Mouse (Mus musculus) Muller cell, postnatal 12 days (primary cell): ENCODE measurements around the gene Pir.

Experiments
- DNase-seq: peaks from one replicate; pipeline ENCODE4 v3.0.0-alpha.2; 2015; ENCODE audit errors: inconsistent ontology term

Gene Pir

GRCm38 (mm10) chrX:164338591-164338990 is 69.4 kb downstream of the Pir start:
- DNase-seq, result no peak

DNA sequence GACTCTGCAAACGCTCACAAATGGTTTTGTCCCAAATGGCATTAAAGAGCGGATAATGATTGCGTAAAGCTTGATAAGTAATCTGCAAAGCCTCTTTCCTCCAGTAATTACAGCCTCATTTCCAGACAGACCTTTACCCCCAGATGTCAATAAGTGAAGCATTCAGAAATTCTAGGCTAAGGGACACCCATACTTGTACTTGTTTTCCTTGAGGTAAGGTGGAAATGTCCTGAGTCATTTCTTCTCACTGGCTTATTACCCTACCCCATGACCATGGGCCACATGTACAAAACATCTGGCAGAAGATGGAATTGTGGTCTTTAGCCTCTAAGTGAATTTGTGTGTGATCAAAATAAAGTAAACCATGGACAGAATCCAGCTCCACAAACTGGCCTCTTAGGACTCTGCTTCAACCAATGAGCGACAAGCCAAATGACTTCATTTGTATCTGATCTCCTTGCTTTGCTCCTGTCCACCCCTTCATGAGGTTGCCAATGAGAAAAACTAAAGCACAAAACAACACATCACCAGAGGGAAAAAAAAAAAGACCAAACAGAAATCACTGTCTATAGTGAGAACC is 76.3 kb downstream of the Pir start:
- DNase-seq, result no peak

DNA sequence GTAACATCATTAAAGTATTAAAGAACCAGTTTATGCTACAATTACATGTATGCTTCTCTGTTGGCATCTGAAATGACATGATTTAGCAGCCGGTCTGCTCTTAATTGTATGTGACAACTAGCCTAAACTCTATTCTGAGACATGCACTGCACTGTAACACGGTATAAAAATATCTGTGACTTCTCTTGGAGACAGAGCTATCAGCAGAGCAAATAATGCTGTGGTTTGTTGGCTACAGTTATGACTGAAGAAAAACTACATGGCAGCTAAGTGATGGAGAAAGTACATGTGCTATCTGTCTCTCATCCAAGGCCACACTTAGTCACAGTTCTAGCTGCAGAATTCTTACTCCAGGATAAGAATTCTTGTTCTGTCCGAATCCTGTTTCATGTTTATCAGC is 79.8 kb downstream of the Pir start:
- DNase-seq, result no peak

DNA sequence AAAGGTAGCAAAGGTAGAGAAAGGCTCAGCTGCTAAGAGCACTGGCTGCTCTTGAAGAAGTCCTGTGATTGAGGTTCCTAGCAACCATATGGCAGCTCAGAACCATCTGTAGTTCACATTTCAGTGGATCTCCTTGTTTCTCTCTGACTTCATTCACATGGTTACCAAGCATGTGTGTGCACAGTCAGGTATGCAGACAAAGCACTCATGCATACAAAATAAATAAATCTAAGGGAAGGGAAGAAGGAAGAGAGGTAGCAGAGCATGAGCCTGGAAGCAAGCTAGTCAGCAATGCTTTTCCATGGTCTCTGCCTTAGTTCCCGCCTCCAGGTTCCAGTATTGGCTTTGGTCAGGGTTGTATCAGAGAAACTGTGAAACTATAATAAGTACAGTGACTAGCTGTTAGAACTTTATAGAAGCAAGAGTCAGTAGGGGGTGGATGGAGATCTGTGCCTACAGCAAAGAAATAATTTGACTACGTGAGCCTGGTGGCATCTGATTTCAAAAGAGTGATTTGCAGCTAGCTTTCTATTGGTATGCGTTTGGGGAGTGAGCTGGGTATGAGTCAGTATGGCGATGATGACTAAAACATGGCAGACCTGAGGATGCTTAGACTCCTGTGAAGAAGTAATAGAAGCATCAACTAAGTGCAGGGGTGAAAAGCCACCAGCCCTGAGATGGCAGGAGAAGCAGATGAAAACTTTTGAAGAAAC is 96.1 kb downstream of the Pir start:
- no peak for DNase-seq

- DNase-seq, result no peak
Measured at GRCm38 (mm10) chrX:164370576-164370975, 101.4 kb downstream of the Pir start.

DNA sequence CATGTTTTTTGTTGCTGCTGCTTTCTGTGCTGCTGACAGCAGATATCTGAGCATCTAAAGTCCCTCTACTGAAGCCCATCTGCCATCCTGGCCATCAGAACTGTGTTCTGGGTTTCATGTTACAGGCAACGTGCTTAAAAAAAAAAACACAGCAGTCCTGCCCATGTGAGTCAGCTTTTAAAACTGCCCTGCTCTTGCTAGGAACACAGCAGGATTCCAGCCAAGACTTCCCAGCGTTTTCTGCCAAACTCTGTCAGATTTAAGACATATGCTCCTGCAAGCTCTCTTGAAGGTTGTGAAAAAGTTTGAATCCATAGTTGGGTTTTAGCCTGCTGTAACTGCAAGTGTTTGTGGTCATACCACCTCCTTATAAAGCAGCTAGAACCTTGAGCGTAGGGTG is 103.9 kb downstream of the Pir start, which contains the start of gene Vegfd:
TSS of gene Vegfd (plus strand) at position 298 of the 400 bp plus-strand sequence.
- DNase-seq, result peak; percentile 27

DNA sequence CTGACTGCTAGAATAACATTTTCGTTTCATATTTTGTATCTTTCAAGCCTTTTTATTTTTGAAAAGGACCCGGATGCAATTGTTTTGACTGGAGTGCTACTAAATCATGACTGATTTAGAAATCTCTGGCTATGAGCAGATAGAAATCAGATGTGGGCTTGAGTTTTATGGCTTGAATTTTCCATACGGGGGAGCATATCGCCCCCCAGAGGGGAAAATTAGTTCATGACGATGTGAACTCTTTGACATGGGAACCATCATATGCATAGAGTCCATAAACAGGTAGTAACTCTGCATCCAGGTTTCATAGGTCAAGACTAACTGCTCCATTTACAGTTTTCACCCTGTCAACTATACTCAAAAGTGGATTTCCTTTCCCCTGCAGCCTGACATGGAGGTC is 105.4 kb downstream of the Pir start:
- no peak for DNase-seq

GRCm38 (mm10) chrX:164379721-164380120 is 110.5 kb downstream of the Pir start:
- DNase-seq, result no peak

GRCm38 (mm10) chrX:164381618-164382408 is 112.6 kb downstream of the Pir start:
- peak; percentile 87 for DNase-seq

GRCm38 (mm10) chrX:164394091-164394490 is 124.9 kb downstream of the Pir start:
- peak; percentile 4 for DNase-seq

DNA sequence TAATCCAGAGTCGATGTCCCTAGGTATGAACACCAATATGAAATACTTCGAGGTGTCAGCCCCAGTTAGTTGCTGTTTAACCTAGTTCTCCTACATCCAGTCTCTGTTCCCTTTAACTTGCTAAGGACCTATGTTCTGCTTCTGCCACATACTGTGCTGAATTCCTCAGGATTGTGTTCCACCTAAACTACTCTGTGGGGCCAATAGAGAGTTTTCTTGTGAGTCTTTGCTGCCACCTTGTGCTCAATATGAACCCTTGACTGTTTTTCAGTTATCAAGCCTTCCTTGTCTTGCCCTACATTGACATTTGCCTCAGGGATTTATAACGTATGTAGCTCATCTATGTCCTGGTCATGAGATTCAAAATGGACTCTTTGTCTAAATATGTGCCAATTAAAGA is 129.3 kb downstream of the Pir start:
- DNase-seq, result peak; percentile 5

DNA sequence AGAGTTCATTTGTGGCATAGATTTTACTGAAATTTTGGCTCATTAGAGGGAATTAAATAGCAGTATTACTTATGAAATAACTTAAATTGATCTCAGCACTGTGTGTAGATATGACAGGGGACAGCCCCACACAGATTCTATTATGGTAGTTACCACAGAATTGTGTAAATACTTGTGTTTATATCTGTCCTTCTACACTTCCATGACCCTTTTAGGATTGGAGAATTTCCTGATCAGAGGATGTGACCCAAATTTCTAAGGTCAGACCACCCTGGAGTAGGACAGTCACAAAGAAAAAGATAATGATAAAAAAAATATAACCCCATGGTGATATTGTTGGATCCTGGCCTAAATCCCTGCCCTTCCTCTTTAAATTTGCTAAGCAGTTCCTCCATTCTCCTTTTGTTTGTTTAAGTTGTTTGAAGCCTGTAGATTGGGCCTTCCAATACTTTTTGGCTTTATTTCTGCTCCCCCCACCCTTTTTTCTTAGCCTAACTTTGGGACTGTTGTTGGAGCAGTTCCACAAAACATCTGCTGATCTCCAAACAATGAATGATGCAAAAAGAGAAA is 136.0 kb downstream of the Pir start:
- DNase-seq, result no peak

DNA sequence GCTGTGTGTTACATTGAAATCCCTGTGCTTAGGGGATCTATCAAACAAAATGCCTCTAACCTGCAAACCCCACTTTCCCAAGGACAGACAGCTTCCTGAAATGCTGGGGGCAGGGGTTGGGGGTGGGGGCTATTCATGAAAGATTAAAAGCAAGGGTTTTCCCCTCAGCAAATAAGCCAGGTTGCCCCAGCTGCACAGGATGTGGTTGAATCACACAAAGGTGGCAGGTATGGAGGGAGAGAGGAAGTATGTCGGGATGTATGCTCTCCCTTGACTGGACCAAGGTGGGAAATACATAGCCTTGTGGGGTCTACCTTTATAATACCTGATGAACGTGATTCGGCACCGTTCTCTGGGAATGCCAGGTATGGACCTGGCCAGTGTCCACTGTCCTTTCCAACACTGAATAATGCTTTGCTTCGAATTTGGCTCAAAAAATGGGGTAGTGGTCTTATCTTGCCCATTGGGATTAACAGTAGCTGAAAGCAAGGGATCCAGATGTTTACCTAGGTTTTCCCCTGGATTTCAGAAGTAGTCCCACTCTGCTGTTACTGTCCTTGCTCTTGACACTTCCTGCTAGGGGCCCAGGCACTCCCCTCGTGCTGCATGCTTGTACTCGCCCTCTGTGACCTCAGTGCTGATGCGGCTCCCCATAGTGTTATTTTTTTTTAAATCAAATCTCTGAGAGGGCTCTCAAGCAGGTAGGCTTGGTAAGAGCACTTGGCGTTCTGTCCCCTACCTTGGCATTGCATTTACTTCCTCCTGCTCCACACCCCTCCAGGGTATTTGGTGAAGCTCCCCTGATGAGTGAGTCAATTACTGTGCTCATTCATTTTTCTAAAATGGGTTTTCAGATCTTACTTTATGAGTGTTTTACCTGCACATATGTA is 137.2 kb downstream of the Pir start:
- DNase-seq, result no peak

DNA sequence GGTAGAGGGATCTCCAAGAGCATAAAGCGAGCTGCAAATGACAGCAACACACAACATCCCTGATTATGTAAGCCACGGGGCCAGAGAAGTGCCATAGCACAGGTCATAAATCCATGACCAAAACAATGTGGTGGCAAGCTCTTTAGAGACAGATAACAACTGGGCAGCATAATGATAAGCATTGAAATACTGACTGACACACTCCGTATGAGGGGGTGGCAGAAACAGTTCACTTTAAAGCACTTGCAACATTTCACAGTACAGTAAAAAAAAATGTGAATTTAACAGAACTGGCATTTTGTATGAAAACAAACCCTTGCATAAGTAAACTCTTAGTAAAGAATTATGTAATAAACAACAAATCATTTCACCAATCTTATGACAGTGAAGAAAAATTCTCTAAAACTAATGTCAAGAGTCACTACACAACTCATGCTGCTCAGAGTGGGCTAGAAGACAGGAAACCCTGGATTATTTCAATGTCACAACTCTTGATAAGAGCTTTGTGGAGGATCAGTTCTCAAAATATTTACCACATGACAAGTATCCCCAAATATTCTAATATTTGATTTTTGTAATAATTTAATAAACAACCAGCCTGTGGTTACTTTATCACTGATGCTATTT is 139.2 kb downstream of the Pir start:
- DNase-seq, result no peak

GRCm38 (mm10) chrX:164410562-164410961 is 141.4 kb downstream of the Pir start:
- DNase-seq, result no peak

DNA sequence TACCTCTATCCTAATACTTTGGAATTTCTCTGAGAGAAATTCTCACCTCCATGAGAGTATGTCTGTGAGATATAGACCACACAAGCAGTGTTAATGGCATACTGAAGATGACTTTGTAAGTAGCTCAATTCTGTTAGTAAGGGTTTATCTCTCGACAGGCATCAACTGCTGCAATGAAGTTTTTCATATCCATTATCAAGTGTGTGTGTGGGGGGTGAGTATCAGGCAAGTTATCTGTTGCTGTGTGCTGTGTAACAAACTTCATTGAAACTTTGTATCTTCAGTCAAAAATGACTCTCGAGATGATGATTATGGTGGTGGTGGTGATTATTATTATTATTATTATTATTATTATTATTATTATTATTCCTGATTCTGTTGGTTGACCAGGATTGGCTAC is 147.6 kb downstream of the Pir start:
- DNase-seq, result no peak

DNA sequence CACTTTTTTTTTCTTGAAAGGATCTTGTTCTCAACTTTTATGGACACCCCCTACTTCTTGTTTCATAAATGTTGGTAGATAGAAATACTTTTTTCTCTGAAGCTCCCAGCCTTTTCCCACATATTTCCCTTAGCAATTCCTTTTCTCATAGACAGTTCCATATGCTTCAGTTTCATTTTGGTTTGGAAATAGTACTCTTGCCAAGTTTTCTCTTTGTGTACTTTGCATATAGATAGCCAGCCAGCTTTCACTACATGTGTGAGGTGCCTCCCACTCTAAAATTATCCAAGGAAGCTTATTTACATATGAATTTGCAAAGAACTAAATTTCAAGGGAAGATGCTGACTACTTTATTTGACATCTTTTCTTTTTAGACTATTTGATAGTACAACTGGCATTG is 148.8 kb downstream of the Pir start:
- DNase-seq, result no peak

DNA sequence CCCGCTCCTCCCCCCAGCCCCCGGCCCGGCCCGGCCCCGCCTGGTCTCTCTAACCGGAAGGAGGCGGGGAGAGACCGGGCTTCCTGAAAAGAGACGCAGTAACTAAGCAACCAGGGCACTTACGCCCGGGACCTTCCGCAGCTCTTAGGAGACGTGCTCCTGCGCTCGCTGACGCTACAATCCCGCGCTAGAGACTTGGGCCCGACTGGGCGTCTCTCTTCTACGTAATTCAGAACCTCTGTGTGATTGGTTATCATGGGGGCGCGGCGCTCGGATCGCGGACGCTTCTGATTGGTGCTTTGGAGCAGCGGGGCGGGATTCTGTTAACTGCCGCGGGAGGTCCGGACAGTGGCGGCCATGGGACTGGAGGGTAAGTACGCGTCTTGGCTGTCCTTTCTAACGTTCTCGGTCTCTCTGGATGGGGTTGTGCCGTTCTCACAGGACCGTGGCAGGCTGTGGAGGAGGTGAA is 150.3 kb downstream of the Pir start, which contains the start of gene Piga:
TSS of gene Piga (plus strand) at position 317 of the 469 bp plus-strand sequence.
- peak; percentile 97 for DNase-seq

DNA sequence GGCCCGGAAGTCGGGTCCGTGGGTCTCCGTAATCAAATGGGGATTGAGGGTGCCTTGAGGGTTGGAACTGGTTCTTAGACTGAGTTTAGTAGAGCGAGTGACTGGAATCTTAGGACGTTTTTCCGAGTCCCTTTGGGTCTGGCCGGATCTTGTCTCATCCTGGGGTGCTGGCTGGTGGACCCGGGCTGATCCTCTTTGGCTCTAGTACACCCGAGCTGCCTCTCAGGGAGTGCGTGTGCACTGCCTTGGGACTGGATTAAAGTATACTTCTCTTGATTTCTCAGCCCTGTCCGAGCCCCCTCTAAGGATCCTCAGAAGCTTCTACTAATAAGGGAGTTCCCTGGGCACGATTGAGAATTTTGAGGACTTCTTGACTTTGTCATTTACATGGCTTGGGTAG is 150.8 kb downstream of the Pir start:
- DNase-seq, result no peak

- DNase-seq, result no peak
Measured at GRCm38 (mm10) chrX:164420518-164420917, 151.3 kb downstream of the Pir start.
